Mouse (Mus musculus): ENCODE results near the gene Maml3.

- TF ChIP-seq PAX5 (IDR thresholded peaks at IDR 0.05; ENCODE audit: low read length) (no peak), MYC (IDR thresholded peaks at IDR 0.05; ENCODE audit: low read depth, low read length) (no peak), CTCF (conservative IDR thresholded peaks at IDR 0.05 in 1 of 2, IDR thresholded peaks at IDR 0.05 in 1 of 2; ENCODE audit: low read depth in 2 of 2, low read length in 2 of 2) (no peak), GABPA (IDR thresholded peaks at IDR 0.05; ENCODE audit: insufficient replicate concordance, low read depth, low read length) (no peak), ZNF384 (IDR thresholded peaks at IDR 0.05; ENCODE audit: low read depth, low read length) (no peak), HCFC1 (IDR thresholded peaks at IDR 0.05; ENCODE audit: low read depth, low read length) (no peak)
Measured at GRCm38 (mm10) chr3:51916060-51916870, 188.6 kb downstream of the Maml3 start.

Data from CH12.LX (cell line).